Mouse (Mus musculus): ENCODE results near the gene Olfr221. TPM values are rescaled to one million over a fixed set of nuclear protein-coding genes. Genes with fewer than 3 reads are reported as not detected.

Gene Olfr221
- polyA plus RNA-seq, 2 experiments: not detected

DNA sequence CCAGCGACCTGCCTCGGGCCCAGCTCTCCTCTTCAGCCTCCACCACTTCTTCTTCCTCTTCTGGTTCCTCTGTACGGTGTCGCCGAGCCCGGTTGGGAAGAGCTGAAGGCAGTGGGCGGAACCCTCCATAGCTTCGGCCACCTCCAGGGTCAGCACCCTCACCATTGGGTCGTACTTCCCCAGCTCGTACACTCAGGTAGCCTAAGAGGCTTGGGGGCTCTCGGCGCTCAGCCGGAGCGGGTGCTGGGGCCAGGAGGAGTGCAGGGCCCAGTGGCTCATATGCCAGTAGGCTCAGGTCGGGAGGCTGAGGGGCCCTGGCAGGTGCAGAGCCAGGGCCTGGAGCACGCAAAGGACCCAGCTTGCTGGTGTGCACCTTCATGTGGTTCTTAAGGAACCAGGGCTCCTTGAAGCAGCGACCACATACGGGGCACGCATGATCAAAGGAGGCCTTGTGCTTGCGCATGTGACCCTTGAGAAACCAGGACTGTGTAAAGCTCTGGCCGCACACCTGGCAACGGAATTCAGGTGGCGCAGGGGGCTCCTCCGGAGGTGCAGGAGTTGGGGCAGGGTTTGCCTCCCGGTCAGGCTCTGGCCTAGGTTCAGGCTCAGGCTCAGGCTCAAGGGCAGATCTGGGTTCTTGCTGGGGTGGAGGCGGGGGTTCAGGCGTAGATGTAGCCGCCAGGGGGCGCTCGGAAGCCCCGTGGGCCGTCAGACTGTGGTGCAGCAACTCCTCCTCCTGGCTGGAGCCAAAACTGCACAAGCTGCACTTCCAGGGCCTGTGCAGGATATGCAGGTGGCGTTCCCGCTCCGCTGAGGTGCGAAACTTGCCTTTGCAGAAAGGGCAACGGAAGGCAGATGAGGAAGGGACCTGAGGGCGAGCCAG lies 33.7 kb downstream of the Olfr221 start:
- H3K4me3 ChIP-seq (replicated peaks; ENCODE audit: low read length): no peak overlapping the region
- WGBS: 57% methylated on average over 37 of the region's 38 CpGs

DNA sequence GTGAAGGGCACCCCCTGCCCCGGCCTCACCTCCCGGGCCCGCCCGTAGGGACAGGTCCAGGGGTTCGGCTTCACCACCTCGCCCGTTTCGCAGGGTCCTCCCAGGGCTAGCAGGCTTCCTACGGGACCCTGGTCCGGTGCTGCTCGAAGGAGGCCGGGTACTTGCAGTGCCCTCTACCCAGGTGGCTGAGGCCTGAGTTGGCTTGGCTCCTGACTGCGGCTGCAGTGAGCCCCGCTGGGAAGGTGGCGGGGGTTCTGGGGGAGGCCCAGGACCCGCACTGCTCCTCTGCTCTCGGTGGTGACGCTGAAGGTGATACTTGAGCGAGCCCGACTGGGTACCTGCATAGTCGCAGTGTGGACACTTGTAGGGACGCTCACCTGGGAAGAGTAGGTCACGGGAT lies 35.5 kb downstream of the Olfr221 start:
- Histone ChIP-seq H3K9ac (ENCODE audit: low read depth, low read length, severe bottlenecking) (no peak overlapping the region), H3K27me3 (ENCODE audit: control insufficient read depth, insufficient read depth, low read length) (no peaks in the 10 kb centered on the region), H3K9me3 (ENCODE audit: control insufficient read depth, low read length) (no peaks in the 10 kb centered on the region), H3K4me3 (replicated peaks; ENCODE audit: low read length) (no peak overlapping the region), H3K4me1 (ENCODE audit: control insufficient read depth, insufficient read depth, low read length) (peaks cover 14% of the 10 kb centered on the region; the same call in 1 of the 2 replicates), H3K27ac (replicated peaks; ENCODE audit: low read depth, low read length) (no peak overlapping the region), H3K36me3 (ENCODE audit: control insufficient read depth, insufficient read depth, low read length) (peaks cover 69% of the 10 kb centered on the region), H3K4me2 (replicated peaks; ENCODE audit: low read depth, low read length, severe bottlenecking) (no peak overlapping the region)
- 96% methylated on average over 21 of the region's 23 CpGs for WGBS
- ATAC-seq (ENCODE audit: low FRiP score, low read depth) (no peak), DNase-seq (ENCODE audit: low spot score) (no peak)
- TF ChIP-seq POLR2A (IDR thresholded peaks at IDR 0.05; ENCODE audit: borderline replicate concordance, extremely low read depth, insufficient read depth, insufficient read length): no peak

More for the DNA sequence above, 33.7 kb downstream of the Olfr221 start:
- Histone ChIP-seq H3K27me3 (ENCODE audit: control insufficient read depth, insufficient read depth, low read length) (no peaks in the 10 kb centered on the region), H3K4me2 (replicated peaks; ENCODE audit: low read depth, low read length, severe bottlenecking) (peak overlapping the region; percentile 21), H3K36me3 (ENCODE audit: control insufficient read depth, insufficient read depth, low read length) (peaks cover 51% of the 10 kb centered on the region), H3K9me3 (ENCODE audit: control insufficient read depth, low read length) (no peaks in the 10 kb centered on the region), H3K27ac (replicated peaks; ENCODE audit: low read depth, low read length) (no peak overlapping the region), H3K4me1 (ENCODE audit: control insufficient read depth, insufficient read depth, low read length) (peaks cover 24% of the 10 kb centered on the region), H3K9ac (ENCODE audit: low read depth, low read length, severe bottlenecking) (no peak overlapping the region)
- DNase-seq (ENCODE audit: low spot score) (peak; percentile 75), ATAC-seq (ENCODE audit: low FRiP score, low read depth) (peak; percentile 73)
- no peak for TF ChIP-seq POLR2A (IDR thresholded peaks at IDR 0.05; ENCODE audit: borderline replicate concordance, extremely low read depth, insufficient read depth, insufficient read length)

- Histone ChIP-seq H3K4me3 (replicated peaks; ENCODE audit: low read length) (no peak overlapping the region), H3K9me3 (ENCODE audit: control insufficient read depth, low read length) (no peaks in the 10 kb centered on the region), H3K4me2 (replicated peaks; ENCODE audit: low read depth, low read length, severe bottlenecking) (no peak overlapping the region), H3K27ac (replicated peaks; ENCODE audit: low read depth, low read length) (no peak overlapping the region), H3K36me3 (ENCODE audit: control insufficient read depth, insufficient read depth, low read length) (peaks cover 71% of the 10 kb centered on the region), H3K9ac (ENCODE audit: low read depth, low read length, severe bottlenecking) (no peak overlapping the region), H3K27me3 (ENCODE audit: control insufficient read depth, insufficient read depth, low read length) (no peaks in the 10 kb centered on the region), H3K4me1 (ENCODE audit: control insufficient read depth, insufficient read depth, low read length) (peaks cover 14% of the 10 kb centered on the region; the same call in 1 of the 2 replicates)
- 74% methylated on average over 8 of the region's 8 CpGs for WGBS
- ATAC-seq (ENCODE audit: low FRiP score, low read depth): no peak
- TF ChIP-seq POLR2A (IDR thresholded peaks at IDR 0.05; ENCODE audit: borderline replicate concordance, extremely low read depth, insufficient read depth, insufficient read length): no peak
- no peak for DNase-seq (ENCODE audit: low spot score)
These were observed 36.0 kb downstream of the Olfr221 start for GRCm38 (mm10) chr14:52006241-52006640.

DNA sequence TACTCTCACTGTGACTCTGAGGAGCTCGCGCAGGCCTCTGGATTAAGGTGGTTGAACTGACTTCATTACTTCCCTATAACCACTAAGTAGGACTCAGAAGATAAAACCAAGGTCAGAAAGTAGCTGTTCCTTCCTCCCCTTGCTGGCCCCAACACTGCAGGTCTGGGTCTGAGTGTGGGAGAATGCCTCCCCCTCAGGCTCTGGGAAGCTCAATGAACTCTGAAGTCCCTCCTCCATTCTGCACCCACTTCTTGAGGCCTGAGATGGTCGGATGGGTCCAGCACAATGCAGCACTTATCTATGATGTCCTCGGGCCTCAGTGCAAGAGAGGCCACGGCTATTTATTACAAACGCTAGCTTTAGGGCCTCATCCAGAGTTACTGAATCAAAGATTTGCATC lies 36.6 kb downstream of the Olfr221 start:
- DNase-seq (ENCODE audit: low spot score): no peak
- H3K27ac ChIP-seq (replicated peaks; ENCODE audit: low read depth, low read length): no peak overlapping the region
- H3K36me3 ChIP-seq (ENCODE audit: control insufficient read depth, insufficient read depth, low read length): peaks cover 77% of the 10 kb centered on the region
- no peak overlapping the region for H3K4me3 ChIP-seq (replicated peaks; ENCODE audit: low read length)
- no peaks in the 10 kb centered on the region for H3K9me3 ChIP-seq (ENCODE audit: control insufficient read depth, low read length)
- TF ChIP-seq POLR2A (IDR thresholded peaks at IDR 0.05; ENCODE audit: borderline replicate concordance, extremely low read depth, insufficient read depth, insufficient read length): no peak
- WGBS: 89% methylated on average over 6 of the region's 6 CpGs
- H3K4me2 ChIP-seq (replicated peaks; ENCODE audit: low read depth, low read length, severe bottlenecking): no peak overlapping the region
- peaks cover 11% of the 10 kb centered on the region; the same call in 1 of the 2 replicates for H3K4me1 ChIP-seq (ENCODE audit: control insufficient read depth, insufficient read depth, low read length)
- ATAC-seq (ENCODE audit: low FRiP score, low read depth): no peak
- no peaks in the 10 kb centered on the region for H3K27me3 ChIP-seq (ENCODE audit: control insufficient read depth, insufficient read depth, low read length)
- H3K9ac ChIP-seq (ENCODE audit: low read depth, low read length, severe bottlenecking): no peak overlapping the region

DNA sequence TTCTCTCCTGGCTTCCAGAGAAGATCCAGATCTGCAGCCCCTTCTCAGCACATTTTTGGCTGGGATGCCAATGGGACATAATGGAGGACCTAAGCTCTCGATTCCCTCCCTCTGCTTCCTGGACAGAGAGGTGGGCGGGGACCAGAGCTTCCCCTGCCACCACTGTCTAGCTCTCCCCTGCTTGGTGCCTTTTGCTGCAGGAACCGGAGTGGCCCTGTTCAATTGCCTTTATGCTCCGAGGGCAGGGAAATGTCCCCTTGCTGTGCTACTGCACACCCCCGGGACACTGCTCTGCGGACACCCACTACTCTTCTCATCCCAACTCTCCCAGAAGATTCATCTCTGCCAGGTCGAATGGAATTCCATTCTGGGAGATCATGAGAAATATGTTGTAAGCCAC lies 37.1 kb downstream of the Olfr221 start:
- Histone ChIP-seq H3K36me3 (ENCODE audit: control insufficient read depth, insufficient read depth, low read length) (peaks cover 81% of the 10 kb centered on the region), H3K9me3 (ENCODE audit: control insufficient read depth, low read length) (no peaks in the 10 kb centered on the region), H3K27me3 (ENCODE audit: control insufficient read depth, insufficient read depth, low read length) (no peaks in the 10 kb centered on the region), H3K9ac (ENCODE audit: low read depth, low read length, severe bottlenecking) (no peak overlapping the region), H3K4me2 (replicated peaks; ENCODE audit: low read depth, low read length, severe bottlenecking) (no peak overlapping the region), H3K27ac (replicated peaks; ENCODE audit: low read depth, low read length) (no peak overlapping the region), H3K4me1 (ENCODE audit: control insufficient read depth, insufficient read depth, low read length) (peaks cover 6% of the 10 kb centered on the region; the same call in 1 of the 2 replicates), H3K4me3 (replicated peaks; ENCODE audit: low read length) (no peak overlapping the region)
- 84% methylated on average over 7 of the region's 7 CpGs for WGBS
- no peak for TF ChIP-seq POLR2A (IDR thresholded peaks at IDR 0.05; ENCODE audit: borderline replicate concordance, extremely low read depth, insufficient read depth, insufficient read length)
- ATAC-seq (ENCODE audit: low FRiP score, low read depth) (no peak), DNase-seq (ENCODE audit: low spot score) (no peak)
